Mouse (Mus musculus) adrenal gland, postnatal 25 days (tissue): ENCODE results near the gene Galc. TPM values are rescaled to one million over a fixed set of nuclear protein-coding genes. Genes with fewer than 3 reads are reported as not detected.
A peak's percentile ranks its signal among the peaks of the same experiment; 100 is the strongest.

Experiments
- DNase-seq: peaks from one replicate; pipeline ENCODE4 v3.0.0; 2021; ENCODE audit warnings: mixed read lengths
- long read RNA-seq: library from polyadenylated mRNA; stranded (forward); transcript quantifications from one replicate; pipeline ENCODE4 v2.0.0, GENCODE M21; 2021
- total RNA-seq: library from RNA; stranded (reverse); gene quantifications from 2 replicates; pipeline ENCODE4 v1.2.3, GENCODE M21; 2021

Galc gene
- 17.6 and 18.5 TPM in 2 replicates for total RNA-seq
- long read RNA-seq, partial matches to known transcripts = 1 of 2 reads
- long read RNA-seq, other reads (novel, unspliced or antisense) = 0 of 2 reads

GRCm38 (mm10) chr12:98258845-98259517 is at the start of gene Galc:
Gene Galc, minus strand, starts transcription at chr12:98259459.
- peak; percentile 90 for DNase-seq

GRCm38 (mm10) chr12:98307179-98307915 is 48.1 kb upstream of the Galc start:
- no peak for DNase-seq

DNA sequence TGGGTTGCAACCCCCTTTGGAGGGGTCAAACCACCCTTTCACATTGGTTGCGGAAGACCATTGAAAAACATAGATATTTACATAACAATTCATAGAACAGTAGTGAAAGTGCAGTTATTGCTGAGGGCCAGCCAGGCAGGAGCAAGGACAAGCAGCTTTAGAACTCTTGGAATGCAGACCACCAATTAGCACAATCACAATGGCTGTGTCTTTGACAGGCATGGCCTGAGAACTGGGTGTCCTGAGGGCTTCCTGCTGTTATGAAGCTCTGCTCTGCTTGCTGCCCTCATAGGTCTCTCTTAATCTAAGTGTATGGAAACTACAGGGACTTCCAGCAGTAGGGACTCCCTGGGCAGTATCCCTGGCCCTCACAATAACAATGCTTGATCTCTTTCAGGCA is 43.8 kb upstream of the Galc start:
- no peak for DNase-seq

GRCm38 (mm10) chr12:98301980-98302379 is 42.7 kb upstream of the Galc start:
- DNase-seq = no peak

- no peak for DNase-seq
Observed at GRCm38 (mm10) chr12:98294241-98294640, 35.0 kb upstream of the Galc start.

DNA sequence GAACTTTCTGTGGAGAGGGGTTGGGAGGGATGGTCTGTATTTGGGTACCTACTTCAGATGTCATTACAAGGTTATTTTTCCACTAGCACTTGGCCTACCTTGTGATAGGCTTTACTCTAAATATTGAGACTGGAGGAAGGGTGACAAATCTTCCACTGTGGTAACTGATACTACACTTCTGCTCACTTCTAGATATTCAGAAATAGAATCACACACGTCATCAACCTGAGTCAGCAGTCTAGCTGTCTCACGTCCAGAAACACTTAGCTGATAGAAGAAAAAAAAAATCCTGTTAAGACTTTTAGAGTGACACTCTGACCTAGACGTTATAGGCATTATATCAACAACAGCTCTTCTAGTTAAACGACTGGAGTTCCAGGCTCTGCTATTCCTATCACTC is 33.0 kb upstream of the Galc start:
- no peak for DNase-seq

DNA sequence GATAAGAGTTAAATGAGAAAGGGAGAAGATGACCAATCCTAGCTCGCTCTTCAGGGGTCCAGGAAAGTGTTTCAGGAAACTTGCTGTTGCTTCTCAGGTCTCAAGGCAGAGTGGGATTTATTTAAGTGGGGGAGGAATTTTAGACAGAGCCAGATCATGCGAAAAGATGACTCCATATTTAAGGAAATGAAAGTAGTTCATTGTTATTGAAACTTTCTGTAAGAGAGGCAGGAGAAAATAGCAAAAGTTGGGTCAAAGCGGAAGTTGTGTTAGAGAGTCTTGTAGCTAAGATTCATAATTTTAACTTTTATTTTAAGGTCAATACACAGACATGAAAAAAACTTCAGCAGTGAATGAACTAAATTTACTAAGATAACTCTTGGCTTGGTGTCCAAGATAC is 31.2 kb upstream of the Galc start:
- DNase-seq = no peak

GRCm38 (mm10) chr12:98284477-98284876 is 25.2 kb upstream of the Galc start:
- no peak for DNase-seq

DNA sequence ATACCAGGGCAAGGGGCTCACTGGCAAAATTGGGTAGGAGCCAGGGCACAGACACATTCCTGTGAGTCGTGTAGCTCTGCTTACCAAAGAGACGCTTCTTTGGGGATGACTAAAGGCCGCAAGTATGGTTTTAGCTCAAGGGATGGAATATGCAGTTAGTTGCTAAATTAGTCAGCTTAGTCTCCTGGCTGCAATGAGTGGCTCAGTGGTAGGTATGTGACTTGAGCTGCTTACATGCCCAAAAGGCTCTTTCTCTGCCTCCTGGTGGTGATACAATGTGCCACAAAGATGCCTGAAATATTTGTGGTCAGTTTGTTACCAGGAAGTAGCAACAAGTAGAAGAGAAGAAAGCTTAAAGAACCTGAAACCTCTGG is 24.2 kb upstream of the Galc start:
- no peak for DNase-seq

DNA sequence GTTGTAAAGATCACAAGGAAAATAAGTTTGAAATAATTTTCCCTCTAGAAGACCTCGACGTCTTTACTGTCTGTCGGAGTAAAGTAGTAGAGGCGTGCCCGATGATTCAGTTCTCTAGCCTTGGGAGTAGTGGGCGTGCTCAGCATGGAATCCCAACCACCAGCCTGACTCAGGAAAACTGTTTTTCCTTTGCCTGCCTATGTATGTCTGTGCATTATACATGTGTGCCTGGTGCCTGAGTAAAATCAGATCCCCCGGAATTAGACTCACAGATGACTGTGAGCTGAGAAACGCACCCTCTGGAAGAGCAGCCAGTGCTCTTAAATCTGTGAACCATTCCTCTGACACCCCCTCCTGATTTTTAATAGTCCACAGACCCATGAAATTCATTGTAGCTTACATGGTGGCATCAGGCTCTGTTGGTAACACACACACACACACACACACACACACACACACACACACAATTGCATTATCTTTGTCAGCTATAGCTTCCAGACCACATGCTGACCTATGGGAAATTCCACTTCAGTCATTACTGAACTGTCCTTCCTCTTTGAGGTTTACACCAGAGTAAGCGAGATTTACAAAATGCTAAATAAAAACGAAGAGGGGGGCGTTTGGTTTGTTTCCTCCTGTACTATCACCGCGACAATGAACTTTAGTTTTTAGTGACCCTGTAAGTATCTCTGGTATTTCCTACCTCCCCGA is 23.7 kb upstream of the Galc start:
- DNase-seq = peak; percentile 41

DNA sequence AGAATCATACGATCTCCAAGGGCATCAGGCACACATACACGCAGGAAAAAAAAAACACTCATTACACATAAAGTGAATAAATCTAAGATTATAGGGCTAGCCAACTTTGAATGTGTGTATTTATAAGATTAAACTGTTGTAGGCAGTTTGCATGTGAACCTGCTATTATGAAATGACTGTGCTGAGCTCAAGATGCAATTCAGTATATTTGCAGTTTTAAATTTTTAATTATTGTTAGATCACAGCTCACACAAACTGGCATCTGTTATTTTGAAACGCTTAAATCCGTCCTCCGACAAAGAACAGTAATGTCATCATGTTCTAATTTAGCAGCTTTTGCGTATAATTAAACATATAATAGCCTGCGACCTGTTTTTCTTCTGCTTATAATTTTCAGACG is 21.7 kb upstream of the Galc start:
- DNase-seq = no peak

DNA sequence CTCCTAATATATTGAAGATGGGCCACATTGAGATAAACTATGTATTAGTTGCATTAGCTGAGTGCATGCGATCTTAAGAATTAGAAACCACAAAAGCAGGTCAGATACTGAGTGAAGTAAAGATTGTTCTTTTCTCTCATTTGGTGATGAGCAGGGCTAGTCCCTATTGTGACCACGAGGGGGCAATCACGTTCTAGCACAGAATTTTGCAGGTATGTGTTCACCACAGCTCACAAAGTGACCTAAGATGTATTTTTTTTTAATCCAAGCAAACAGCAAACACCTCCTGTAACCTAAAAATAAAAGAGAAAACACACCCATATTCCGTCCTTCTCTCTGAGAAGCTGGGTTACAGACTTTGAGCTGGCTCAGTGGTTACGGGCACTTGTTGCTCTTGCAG is 21.3 kb upstream of the Galc start:
- peak; percentile 58 for DNase-seq

- no peak for DNase-seq
Observed at GRCm38 (mm10) chr12:98272433-98272832, 13.2 kb upstream of the Galc start.

DNA sequence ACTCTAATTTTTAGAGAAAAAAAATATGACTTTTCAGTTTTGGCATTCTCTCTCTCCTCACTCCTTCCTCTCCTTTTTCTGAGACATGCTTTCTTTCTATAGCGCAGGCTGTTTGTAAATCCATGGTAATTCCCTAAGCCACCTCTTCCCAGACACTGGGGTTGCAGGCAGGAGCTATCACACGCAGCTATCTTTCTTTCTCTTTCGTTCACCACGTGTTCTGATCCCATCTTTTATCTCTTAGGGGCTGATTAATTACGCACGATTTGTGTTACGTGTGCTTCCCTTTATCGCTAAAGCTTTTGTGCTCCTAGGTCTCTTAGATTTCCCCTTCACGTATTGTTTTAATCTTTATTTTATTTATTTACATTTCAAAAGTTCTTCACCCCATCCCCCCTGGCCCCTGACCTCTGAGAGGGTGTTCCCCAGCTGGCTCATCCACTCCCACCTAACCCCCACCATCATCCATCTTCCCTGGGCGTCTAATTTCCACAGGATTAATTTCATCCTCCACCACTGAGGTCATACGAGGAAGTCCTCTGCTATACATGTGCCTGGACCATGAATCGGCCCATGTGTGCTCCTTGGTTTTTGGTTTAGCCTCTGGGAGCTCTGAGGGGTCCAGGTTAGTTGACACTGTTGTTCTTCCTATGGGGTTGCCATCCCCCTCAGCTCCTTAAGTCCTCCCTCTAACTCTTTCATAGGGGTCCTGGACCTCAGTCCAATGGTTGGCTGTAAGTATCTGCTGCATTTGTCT is 11.7 kb upstream of the Galc start:
- no peak for DNase-seq

DNA sequence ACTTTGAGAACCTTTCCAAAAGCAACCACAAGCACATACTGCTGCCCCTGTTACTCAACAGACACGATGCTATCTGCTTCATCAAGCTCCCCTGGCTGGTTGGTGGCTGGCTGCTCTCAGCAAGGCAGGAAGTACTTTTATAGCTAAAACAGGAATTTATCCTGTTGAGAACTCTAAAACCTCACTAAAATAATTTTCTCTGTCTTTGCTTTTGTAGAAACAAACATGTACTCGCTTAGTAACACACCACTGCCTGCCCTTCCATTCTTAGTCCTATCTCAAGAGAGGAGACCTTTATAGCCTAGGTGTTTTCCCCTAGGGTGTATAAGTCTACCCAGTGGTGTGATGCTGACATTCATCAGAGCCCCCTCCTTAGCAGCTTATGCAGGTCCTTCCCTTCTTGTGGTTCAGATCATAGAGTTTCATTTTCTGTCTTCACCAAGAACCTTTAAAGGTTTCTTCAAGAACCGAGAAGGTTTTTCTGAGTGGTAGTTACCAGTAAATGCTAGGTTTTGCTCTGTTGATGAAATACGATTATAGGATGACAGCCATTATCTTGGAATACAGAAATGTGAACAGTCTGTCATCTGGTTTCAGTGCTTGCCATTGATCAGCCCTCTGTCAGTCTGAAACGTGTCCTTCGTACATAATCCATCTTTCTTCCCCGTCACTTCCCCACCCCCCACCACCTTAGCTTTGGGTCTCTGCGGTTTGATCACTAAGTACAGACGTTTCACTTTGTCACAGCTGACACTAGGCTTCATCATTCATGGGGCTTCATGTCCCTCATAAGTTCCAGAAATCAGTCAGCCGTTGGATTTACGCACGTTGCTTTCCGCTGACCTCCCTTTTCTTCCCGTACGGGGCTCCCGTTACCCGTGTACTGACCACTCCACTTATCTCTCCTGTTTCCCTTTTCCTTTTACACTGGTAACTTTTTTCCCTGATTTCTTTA is 10.8 kb upstream of the Galc start:
- no peak for DNase-seq

GRCm38 (mm10) chr12:98268441-98269369 is 9.4 kb upstream of the Galc start, which contains the start of gene Gpr65:
Gene Gpr65, plus strand, starts transcription at chr12:98268635.
- DNase-seq = no peak

DNA sequence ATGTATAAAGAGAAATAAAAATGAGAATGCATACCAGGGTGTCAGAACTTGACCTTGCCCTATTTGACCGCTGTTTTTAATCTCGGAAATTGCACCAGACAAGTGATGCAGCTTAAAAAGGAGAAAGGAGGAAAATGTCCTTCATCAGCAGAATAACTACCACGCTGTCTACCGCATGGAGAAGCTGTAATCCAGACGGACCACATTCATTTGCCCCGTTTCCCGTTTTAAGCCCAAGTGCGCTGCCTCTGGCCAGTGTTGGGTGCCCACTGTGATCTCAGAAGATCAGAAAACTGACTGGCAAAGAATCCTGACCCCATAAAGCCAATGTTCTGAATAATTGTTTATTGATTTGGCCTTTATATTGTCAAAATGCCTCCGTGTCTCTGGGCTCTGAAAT is 6.4 kb upstream of the Galc start:
- DNase-seq = no peak

DNA sequence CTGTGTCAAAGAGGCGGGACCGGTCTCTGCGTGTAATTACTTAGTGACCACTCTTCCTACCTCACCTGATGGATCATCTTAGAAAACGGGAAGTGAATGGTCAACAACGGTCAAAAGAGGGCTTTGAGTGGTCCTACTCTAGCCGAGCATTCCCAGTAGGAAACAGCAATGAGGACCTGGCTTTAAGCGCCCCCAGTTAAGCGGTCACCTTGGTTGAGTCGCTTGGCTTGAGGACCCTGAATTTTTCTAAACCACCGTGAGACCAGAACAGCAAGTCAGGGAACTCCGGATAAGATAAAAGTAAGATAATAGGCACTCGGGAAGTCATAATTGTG is 226 bp upstream of the Galc start:
- DNase-seq = no peak

DNA sequence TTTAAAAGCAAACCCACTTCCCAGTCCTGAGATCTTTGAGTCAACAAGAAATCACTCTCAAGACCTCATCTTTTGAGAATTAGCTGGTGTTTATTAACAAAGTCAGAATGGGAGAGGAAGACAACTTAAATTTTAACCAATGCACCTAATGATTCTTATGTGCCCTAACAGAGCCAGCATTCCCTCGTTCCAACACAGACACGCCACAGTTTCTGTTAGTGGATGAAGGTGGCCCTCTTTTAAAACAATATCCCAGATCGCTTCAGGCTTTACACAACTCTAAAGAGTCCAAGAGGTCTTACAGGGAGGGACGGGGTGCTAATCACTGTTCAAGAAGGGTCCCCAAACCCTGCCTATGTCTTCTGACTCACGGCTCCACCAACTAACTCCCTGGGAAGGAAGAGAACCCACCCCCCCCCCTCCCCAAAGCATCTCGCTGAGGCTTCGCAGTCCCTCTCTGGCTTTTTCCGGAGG is 851 bp downstream of the Galc start:
- DNase-seq = no peak

DNA sequence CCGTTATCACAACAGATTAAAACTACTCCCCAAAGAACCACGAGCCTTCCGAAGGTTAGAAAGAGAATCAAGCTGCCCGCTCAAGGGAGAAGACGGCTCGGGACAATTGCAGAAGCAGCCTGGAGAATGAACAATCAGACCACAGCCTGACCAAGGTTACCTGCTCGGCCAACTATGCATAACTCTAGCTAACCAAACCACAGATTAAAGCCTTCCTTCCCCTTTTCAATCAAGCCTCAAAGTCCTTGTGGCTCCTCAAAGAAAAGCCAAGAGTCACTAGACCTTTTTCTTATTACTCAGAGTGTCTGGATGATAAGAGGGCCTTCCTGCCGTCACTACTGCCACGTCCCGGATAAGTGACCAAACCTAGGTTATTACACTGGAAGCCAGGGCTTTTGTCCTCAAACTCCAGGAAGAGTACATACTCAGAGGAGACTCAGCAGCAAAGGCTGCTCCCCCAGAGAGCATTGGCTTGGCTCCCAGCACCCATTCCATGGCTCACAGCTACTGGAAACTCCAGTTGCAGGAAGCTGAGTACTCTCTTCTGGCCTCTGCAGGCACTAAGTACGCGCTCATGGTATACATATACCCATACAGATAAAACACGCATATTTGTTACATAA is 3.8 kb downstream of the Galc start:
- no peak for DNase-seq
